Mouse (Mus musculus): ENCODE results near the gene Gm20388.

Gm20388 gene

GRCm38 (mm10) chr8:121263390-121263775, 1352.7 kb downstream of the Gm20388 start:
- DNase-seq (ENCODE audit: low spot score) = no peak

- DNase-seq (ENCODE audit: low spot score) = no peak
These were observed 1353.6 kb downstream of the Gm20388 start for GRCm38 (mm10) chr8:121264260-121264659.

- no peak for DNase-seq (ENCODE audit: low spot score)
These were observed 1360.9 kb downstream of the Gm20388 start for GRCm38 (mm10) chr8:121271542-121271941.

- DNase-seq (ENCODE audit: low spot score) = no peak
These were observed 1362.6 kb downstream of the Gm20388 start for GRCm38 (mm10) chr8:121273195-121273594.

- no peak for DNase-seq (ENCODE audit: low spot score)
These were observed 1363.0 kb downstream of the Gm20388 start for GRCm38 (mm10) chr8:121273620-121274019.

- no peak for DNase-seq (ENCODE audit: low spot score)
These were observed 1369.8 kb downstream of the Gm20388 start for GRCm38 (mm10) chr8:121280414-121280813.

GRCm38 (mm10) chr8:121289346-121289745, 1378.7 kb downstream of the Gm20388 start:
- no peak for DNase-seq (ENCODE audit: low spot score)

GRCm38 (mm10) chr8:121290547-121290946, 1379.9 kb downstream of the Gm20388 start:
- no peak for DNase-seq (ENCODE audit: low spot score)

- DNase-seq (ENCODE audit: low spot score) = no peak
These were observed 1382.8 kb downstream of the Gm20388 start for GRCm38 (mm10) chr8:121293418-121293817.

- no peak for DNase-seq (ENCODE audit: low spot score)
These were observed 1383.8 kb downstream of the Gm20388 start for GRCm38 (mm10) chr8:121294234-121295108.

- DNase-seq (ENCODE audit: low spot score) = no peak
These were observed 1385.4 kb downstream of the Gm20388 start for GRCm38 (mm10) chr8:121296082-121296481.

- no peak for DNase-seq (ENCODE audit: low spot score)
These were observed 1386.0 kb downstream of the Gm20388 start for GRCm38 (mm10) chr8:121296597-121296996.

- DNase-seq (ENCODE audit: low spot score) = no peak
These were observed 1386.7 kb downstream of the Gm20388 start for GRCm38 (mm10) chr8:121297299-121297698.

- no peak for DNase-seq (ENCODE audit: low spot score)
These were observed 1389.4 kb downstream of the Gm20388 start for GRCm38 (mm10) chr8:121300066-121300465.

- DNase-seq (ENCODE audit: low spot score) = no peak
These were observed 1390.1 kb downstream of the Gm20388 start for GRCm38 (mm10) chr8:121300501-121301411.

- no peak for DNase-seq (ENCODE audit: low spot score)
These were observed 1390.8 kb downstream of the Gm20388 start for GRCm38 (mm10) chr8:121301431-121301830.

GRCm38 (mm10) chr8:121301978-121302649, 1391.5 kb downstream of the Gm20388 start:
- no peak for DNase-seq (ENCODE audit: low spot score)

- DNase-seq (ENCODE audit: low spot score) = no peak
These were observed 1397.1 kb downstream of the Gm20388 start for GRCm38 (mm10) chr8:121307723-121308122.

- DNase-seq (ENCODE audit: low spot score) = no peak
These were observed 1400.6 kb downstream of the Gm20388 start for GRCm38 (mm10) chr8:121310976-121311819.

GRCm38 (mm10) chr8:121313458-121313857, 1402.8 kb downstream of the Gm20388 start:
- DNase-seq (ENCODE audit: low spot score) = no peak

GRCm38 (mm10) chr8:121314036-121314435, 1403.4 kb downstream of the Gm20388 start:
- DNase-seq (ENCODE audit: low spot score) = no peak

Measured in T-cell, adult 2 months (primary cell).